Mouse (Mus musculus) thymus, postnatal 0 days (tissue): Measurements from ENCODE around the gene Psma1. TPM values are rescaled to one million over a fixed set of nuclear protein-coding genes. Genes with fewer than 3 reads are reported as not detected.
A peak's percentile ranks its signal among the peaks of the same experiment; 100 is the strongest.

ENCODE experiments used
- DNase-seq: peaks from one replicate; pipeline ENCODE4 v3.0.0-alpha.2; 2015; ENCODE audit warnings: low spot score
- polyA plus RNA-seq: library from polyadenylated mRNA; unstranded; fragments of >200 nt; fragmentation: Nextera tagmentation; extraction: Ambion mirVana; gene quantifications from 2 replicates; pipeline ENCODE4 v1.2.1, GENCODE M21; 2015

The Psma1 gene
- polyA plus RNA-seq, 1 experiment from 2014 or later, result 459 TPM

DNA sequence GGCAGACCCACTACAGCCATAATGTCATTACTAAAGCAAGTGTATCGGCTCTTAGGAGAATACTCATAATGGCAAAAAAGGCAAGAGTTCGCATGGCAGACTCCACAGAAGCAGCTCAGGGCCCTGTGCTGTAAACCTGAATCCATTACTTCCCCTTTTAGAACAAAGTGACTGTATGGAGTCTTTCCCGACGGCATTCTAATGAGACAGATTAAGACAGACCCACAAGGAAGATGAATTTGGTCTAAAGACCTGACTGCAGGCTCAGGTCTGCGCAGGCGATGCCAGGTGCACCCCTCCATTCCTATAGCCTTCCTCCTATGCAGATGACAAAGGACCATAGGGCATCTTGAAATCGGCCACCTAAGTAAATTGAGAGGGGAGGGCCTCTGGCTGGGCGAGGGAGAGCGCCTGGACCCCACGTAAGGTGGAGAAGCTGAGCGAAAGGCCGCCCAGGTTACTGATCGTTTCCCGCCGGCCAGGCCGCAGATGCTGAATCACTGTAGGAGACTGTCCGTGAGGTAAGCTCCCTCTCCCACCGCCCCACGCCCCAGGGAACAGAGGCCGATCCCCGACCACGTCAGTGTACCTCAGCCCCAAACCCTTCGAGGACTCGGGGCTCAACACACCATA is 430 bp downstream of the Psma1 start:
- DNase-seq, result no peak

GRCm38 (mm10) chr7:114268446-114268845 is 7.5 kb downstream of the Psma1 start:
- no peak for DNase-seq

DNA sequence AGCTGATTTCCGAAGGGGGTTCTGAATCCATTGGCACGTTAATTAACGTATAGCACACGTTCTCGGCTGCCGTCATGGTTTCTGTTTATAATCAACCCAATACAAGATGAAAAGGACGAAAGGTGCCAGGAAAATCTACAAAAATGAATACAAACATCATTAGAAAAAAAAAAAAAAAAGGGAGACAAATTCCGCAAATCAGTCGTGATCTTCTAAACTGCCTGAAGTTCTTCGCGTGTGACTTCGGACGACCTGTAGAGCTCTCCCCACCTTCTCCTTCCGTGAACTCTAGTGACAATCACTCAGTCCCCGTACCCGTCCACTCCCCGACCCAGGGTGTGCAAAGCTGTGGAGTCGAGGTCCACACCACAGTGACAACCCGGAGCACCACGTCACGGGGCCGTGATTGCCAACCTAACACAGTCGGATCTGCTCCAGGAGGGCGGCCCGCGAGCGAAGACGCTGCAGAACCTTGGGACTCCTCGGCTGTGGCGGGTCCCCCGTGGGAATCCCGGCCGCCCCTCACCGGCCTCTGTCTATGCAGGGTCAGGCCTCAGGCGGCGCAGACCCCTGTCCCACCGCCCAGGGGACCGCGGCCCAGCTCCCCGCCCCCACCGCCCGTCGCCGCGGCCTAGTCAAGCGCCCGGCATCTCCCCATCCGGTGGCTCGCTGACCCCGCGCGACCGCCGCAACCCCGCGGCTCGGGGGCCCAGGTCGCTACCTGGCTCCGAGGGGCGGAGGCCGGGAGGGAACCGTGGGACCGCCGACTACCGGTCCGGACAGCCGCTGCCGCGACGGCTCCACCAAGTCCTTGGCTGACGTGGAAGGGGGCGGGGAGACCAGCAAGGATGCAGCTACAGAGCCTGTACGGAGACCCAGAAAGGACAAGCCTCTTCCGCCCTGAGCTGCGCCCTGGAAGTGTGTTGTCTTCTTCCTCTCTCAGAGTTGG is 21.8 kb downstream of the Psma1 start, which contains the start of gene Copb1:
Gene Copb1, minus strand, starts transcription at position 827 of the 949 bp plus-strand sequence.
- DNase-seq, result peak; percentile 93

DNA sequence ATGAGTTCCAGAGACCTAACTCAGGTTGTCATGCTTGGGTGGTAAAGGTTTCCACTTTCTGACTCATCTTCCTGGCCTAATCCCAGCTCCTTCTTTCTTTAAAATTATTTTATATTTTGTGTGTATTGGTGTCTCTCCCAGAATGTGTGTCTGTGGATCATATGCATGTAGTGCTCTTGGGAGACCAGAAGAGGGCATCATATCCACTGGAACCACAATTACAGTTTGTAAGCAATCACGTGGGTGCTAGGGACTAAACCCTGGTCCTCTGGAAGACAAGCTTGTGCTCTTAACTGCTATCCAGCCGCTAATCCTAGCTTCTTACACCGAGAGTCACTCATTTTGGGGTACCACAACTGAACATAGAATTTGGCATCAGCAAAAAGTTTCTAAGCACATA is 24.2 kb downstream of the Psma1 start:
- DNase-seq, result no peak

DNA sequence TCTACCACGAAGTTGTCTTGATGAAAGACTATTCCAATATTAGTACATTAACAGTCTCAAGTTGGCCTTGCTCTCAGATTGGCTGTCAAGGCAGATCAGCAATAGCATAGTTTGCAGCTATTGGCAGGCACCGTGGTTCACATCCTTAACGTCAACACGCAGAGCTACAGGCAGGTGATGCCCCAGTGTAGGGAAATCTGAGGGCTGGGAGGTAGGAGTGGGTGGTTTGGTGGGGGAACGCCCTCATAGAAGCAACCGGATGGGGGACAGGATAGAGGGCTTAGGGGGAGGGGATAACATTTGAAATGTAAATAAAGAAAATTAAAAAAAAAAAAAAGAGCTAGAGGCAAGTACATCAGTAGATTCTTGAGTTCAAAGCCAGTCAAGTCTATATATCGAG is 41.9 kb downstream of the Psma1 start:
- no peak for DNase-seq

DNA sequence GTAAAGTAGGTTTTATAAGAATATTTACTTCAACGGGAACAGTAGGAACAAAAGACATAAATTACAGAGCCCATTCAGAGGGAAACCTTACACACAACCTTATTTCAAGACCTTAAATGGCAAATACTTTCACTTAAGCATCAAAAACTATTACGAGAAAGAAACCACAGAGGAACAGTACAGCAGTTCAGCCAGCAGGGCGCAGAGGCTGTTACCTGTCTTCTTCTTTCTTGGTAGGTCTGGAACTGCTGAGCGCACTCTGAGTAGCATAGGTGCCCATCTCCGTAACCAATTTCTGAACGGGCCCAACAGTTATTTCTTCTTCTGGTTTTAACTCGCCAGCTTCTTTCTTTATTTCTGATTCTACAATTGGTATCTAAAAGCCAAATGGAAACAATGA is 42.9 kb downstream of the Psma1 start:
- peak; percentile 24 for DNase-seq

GRCm38 (mm10) chr7:114231857-114232256 is 44.1 kb downstream of the Psma1 start:
- DNase-seq, result no peak

GRCm38 (mm10) chr7:114226521-114226920 is 49.4 kb downstream of the Psma1 start:
- DNase-seq, result no peak

- DNase-seq, result no peak
These were observed 55.5 kb downstream of the Psma1 start for GRCm38 (mm10) chr7:114220433-114220832.

DNA sequence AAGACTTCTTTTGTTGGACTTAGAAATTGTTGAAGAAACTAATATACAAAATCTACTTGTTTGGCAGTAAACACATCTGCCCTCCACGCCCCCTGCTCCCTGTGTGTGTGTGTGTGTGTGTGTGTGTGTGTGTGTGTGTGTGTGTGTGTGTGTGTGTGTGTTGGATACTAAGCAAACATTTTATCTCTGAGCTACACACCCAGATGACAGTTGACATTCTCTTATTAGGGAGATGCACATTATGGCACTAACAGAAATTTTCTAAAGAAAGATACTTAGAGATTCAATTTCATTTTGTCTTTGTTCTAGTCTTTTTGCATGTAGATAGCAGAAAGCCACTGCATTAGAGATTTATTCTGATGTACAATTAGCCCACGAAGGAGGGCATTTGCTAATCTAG is 59.0 kb downstream of the Psma1 start:
- no peak for DNase-seq

Other genes with a start within 250 kb of the Psma1 start
- gene Rras2, start 158.3 kb downstream of the Psma1 start, polyA plus RNA-seq, result 56.8 and 58.2 TPM in 2 replicates
- 93.8 and 98.9 TPM in 2 replicates for gene Copb1, start 21.4 kb downstream of the Psma1 start, polyA plus RNA-seq
- gene Pde3b, start 139.2 kb upstream of the Psma1 start, polyA plus RNA-seq, result 7.5 and 10.1 TPM in 2 replicates